Mouse (Mus musculus) activated CD4-positive, CD25-positive, alpha-beta regulatory T cell, adult 9 weeks (primary cell): ENCODE measurements around the gene St6galnac5. TPM values are rescaled to one million over a fixed set of nuclear protein-coding genes. Genes with fewer than 3 reads are reported as not detected.

Experiments used
- polyA plus RNA-seq: library from polyadenylated mRNA; unstranded; fragments of 100-300 nt; shearing (Covaris generic); gene quantifications from one replicate; pipeline ENCODE4 v1.2.1, GENCODE M21; 2017

The St6galnac5 gene
- polyA plus RNA-seq: not detected

GRCm38 (mm10) chr3:152981988-152982387, at the start of gene St6galnac5:
Gene St6galnac5, minus strand, starts transcription at chr3:152982246.

